Mouse (Mus musculus): ENCODE measurements around the gene Tmprss4.

- TF ChIP-seq CTCF (IDR thresholded peaks at IDR 0.05; ENCODE audit: borderline replicate concordance, extremely low read depth, insufficient read depth, insufficient read length) (no peak), POLR2A (IDR thresholded peaks at IDR 0.05; ENCODE audit: borderline replicate concordance, extremely low read depth, insufficient read depth, insufficient read length, poor library complexity, severe bottlenecking) (no peak)
Observed at GRCm38 (mm10) chr9:45142686-45143085, 61.2 kb downstream of the Tmprss4 start.
